Mouse (Mus musculus): ENCODE data around the gene Nfix.
A peak's percentile ranks its signal among the peaks of the same experiment; 100 is the strongest.

Gene Nfix

DNA sequence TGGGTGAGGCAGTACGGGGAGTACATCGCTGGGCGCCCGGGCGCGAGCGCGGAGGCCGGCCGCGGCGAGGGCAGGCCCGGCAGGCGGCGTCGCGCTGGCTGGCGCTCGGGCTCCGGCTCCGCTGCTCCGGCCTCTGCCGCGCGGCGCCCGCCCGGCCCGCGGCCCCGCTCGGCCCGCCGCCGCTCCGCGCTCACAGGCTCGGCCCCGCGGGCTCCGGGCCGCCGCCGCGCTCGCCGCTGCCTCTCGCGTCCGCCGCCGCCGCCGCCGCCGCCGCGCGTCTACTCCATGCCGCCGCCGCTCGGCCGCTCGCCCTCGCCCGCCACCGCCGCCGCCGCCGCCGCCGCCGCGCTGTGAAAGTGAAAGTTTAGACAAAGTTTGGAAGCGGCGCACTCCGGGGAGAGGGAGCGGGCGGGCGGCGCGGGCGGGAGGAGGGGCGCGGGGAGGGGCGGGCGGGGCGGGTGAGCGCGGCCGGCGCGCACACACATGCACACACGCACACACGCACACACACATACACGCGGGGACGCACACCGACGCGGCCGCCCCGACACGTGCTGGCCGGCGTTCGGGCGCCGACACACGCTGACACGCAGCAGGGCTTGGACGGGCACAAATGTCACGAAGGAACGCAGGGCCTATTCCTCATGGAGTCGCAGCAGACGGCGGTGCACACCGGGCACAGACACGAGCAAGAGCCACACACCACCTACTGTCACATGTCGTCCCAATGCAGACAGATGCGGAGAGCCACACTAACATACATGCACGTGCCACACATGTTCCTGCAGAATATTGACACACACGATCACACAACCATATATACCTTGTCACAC lies at the start of gene Nfix:
Gene Nfix (minus strand): TSS at position 346 of the 833 bp plus-strand sequence.
- peak; percentile 98 for DNase-seq

DNA sequence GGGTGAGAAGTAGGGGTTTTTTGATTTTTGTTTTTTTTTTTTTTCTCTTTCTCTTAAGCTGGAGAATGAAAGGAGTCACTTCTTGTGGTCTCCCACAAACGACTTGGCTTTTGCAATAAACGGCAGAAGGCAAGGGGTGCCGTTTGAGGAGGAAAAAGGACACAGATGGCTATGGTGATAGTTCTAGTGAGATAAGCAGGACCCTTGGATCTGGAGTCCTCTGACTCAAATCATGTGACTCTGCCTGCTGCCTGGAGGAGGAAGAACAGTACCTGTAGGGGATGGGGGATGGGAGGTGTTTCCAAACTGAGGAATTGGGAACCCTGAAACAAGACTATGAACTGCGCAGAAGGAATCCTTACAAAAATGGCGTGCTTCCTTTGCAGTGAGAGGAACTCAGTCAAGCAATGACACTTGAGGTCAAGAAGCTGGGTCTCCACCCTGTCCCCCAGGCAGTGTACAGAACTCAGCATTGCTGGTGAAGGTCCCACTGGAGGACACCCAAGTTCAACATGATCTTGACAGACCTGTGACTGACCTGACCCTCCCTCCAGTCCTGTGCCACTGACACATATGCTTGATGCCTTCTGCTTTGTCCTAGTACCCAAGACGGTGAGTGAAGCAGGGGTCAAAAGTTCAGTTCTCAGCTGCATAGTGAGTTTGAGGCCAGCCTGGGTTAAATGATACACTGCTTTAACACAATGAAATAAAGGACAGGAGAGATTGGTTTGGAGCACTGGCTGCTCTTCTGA lies 47.7 kb upstream of the Nfix start:
- no peak for DNase-seq

DNA sequence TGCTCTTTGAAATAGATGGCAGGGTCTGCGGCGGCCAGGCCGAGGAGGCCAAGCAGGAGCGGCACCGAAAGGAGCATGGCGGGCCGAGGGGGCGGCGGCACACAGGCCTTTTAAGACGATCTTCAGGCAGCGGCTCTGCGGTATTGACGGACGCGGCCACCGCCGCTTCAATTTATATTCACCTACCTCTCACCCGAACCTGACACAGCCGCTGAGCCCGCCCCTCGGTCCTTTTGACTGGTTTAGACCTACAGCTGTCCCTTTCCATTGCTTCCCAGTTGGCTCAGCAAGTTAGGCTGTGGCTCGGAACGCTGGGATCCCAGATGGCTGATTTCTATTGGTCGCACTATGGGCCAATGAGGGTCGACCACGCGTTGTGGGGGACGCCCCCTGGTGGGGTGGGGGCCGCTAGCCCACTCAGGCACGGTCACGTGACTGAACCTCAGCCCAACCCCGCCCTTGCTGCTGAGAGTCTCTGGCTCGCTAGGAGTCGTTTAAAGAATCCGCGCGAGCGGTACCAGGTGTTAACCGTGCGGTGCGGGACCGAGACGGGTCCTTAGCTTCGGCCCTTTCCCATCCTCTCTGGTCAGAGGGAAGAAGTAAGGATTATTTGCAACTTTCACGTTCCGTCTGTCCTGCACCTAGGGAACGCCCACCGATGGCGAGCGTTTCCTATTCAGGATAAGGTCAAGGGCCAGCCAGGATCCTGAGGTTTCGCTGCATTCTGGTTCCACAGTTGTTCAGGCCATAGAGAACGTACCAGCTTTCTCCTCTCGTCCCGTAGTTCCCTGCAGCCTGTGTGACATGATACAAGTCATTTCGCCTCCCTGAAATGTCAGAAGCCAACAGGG lies 46.8 kb upstream of the Nfix start, which contains the start of gene Calr:
Gene Calr (minus strand): TSS at position 213 of the 851 bp plus-strand sequence.
- DNase-seq: peak; percentile 100

DNA sequence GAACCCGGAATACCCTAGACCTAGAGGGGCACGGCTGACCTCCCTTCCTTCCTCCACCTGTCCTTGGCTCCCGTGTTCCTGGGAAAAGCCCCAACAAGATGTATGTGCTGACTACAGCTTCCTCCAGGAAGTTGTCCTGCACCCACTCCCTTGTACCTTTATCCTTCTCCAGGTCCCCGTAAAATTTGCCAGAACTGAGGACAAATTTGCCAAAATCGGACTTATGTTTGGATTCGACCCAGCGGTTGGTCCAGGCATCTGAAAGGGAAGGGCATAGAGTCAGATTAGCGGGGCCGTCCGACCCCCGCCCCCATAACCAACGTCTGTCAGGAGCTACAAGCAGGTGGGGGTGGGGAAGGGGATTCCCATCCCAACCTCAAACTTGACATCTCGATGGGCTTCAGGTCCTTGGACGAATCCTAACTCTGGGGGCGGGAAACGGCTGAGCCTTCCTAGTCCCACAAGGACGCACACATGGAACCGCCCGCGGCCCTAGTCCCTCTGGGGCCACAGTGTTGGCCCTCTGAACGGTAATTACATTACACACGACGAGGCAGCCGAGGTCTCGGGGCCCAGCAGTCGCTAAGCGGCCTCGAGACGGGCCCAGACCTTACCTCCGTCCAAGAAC lies 46.1 kb upstream of the Nfix start:
- DNase-seq: peak; percentile 94

DNA sequence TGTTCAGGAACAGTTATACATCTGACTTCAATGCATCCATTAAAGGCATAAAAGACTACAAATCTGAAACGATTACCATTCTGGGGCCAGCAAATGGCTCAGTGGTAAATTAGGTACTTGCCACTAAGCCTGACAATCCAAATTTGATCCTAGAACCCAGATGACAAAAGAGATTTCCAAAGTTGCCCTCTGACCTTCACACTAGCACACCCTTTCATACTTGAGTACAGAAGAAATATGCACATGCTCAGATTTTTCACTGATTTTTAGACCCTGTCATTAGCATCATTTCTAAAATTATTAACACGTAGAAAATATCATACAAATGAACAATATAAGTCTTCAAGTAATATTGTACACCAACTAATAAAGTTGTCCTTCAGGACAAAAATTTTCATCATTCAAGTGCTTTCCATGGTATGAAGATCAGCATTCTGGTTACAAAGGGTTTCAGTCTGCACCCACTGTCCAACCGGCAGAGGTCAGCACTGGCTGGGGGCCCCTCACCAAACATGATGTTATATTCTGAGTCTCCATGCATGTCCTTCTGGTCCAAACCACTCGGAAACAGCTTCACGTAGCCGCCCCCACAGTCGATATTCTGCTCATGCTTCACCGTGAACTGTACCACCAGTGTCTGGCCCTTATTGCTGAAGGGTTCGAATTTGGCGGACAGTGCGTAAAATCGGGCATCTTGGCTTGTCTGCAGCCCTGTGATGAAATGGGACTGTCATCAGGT lies 45.4 kb upstream of the Nfix start:
- peak; percentile 92 for DNase-seq

DNA sequence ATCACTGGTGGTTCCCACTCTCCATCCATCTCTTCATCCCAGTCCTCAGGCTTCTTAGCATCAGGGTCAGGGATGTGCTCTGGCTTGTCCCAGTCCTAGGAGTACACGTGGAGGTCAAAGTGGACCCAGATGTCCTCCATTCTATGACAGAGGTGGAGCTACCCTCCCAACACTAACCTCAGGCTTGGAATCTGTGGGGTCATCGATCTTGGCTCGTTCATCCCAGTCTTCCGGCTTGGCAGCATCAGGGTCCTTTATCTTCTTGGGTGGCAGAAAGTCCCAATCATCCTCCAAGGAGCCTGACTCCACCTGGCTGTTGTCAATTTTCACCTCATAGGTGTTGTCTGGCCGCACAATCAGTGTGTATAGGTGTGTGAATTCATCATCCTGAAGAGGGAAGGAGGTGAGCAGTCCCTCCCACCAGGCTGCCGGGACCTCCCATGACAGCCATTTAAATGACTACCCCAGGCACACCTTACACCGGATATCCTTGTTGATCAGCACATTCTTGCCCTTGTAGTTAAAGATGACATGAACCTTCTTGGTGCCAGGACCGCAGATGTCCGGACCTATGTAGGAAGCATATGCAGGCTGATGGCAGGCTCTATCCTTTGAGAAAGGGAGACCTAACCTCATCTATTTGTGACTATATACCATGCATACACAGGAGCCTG lies 44.4 kb upstream of the Nfix start:
- peak; percentile 93 for DNase-seq

DNA sequence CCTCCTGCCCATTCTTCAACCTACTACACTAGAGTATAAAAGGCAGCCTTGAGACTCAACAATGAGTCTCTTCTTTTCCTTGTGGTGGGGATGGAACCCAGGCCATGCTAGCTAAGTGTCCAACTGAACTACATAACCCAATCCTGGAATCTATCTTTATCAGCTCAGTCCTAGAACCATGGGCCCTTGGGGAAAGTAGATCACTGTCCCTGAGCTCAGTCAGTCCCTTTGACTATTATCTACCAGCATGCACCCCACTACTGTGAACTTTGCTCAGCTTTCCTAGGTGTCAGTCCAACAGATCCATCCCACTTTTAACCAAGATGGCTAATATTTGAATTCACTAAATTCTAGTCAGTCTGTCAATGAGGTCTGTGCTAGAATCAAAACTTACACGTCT lies 41.4 kb upstream of the Nfix start:
- peak; percentile 69 for DNase-seq

DNA sequence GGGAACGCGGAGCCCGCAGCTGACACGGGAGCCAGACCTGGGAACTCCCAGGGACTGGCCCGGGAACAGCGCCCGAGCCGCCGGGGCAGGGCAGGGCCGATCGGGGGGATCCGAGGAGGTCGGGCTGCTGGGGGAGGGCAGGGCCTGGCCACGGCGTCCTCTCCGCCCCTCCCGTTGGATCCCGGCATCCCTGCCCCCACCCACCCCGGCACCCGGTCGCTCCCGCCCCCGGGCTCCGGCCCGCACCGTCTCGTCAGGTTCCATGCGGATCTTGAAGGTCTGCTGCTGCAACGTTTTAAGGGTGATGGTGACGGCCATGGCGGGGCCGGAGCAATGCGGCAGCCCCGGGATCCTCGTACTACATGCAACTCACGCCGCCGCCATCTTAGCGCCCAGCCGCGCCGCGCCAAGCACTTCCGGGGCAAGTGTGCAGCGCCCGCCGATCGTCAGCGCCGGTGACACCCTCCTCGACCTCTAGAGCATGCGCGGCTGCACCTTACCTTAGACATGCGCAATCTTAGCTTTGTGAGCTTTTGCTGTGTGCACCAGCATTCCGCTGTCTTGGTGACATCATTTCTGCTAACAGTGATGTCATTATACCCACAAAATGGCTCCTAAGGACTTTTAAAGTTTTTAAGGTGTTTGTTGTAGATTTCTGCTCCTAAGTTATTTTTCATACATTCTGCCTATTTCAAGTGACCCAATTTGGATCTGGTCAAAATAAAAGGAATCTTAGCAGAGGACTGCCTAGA lies 40.3 kb upstream of the Nfix start, which contains the start of gene Rad23a:
Gene Rad23a (minus strand): TSS at position 418 of the 752 bp plus-strand sequence.
- peak; percentile 99 for DNase-seq

DNA sequence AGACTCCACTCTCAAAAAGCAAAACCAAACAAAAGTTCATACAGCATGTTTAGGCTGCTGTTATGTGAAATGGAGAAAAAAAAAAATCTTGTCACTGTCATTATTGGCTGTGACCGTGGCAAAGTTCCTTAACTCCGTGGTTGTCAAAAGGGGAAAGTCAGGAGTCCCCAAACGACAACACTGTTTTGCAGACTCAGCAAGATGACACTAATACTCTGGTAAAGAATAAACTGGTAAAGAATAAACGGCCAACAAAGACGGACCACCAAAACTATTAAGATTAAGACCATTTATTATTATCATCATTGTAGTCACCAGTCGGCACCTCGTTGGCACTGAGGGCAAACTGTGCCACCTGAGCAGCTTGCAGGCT lies 39.7 kb upstream of the Nfix start:
- no peak for DNase-seq

DNA sequence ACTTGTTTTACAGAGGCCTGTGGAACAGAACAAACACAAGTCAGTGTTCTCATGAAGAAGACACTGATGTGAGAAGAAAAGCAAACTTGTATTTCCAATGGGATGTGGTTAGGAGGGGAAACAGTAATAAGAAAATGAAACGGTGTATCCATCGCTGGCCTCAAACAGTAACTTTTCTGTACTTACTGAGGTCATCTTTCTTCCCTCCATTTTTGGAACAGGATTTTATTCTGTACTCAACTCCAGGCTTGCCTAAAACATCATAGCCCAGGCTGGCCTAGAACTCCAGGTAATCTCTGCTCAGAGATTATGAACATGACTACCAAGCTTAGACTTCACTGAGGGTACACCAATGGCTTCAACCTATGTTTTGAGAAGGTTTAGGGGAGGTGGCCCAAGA lies 39.3 kb upstream of the Nfix start:
- DNase-seq: no peak

DNA sequence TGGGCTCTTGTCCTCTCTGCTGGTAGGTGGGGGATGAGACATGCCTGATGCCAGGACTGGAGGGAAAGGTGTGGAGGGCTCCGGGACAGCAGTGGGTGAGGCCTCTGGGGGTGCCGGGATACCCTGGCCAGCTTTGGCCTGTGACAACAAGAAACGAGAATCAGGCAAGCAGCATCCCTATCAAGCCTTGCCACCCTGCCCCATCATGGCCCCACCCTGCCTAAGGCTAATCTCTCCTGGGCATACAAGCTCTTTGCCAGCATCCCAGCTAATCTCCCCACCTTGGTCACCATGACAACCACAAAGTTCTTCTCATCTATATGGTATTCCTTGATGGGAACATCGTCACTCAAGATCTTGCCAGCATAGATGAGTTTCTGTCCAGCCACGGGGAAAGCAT lies 38.4 kb upstream of the Nfix start:
- peak; percentile 93 for DNase-seq

DNA sequence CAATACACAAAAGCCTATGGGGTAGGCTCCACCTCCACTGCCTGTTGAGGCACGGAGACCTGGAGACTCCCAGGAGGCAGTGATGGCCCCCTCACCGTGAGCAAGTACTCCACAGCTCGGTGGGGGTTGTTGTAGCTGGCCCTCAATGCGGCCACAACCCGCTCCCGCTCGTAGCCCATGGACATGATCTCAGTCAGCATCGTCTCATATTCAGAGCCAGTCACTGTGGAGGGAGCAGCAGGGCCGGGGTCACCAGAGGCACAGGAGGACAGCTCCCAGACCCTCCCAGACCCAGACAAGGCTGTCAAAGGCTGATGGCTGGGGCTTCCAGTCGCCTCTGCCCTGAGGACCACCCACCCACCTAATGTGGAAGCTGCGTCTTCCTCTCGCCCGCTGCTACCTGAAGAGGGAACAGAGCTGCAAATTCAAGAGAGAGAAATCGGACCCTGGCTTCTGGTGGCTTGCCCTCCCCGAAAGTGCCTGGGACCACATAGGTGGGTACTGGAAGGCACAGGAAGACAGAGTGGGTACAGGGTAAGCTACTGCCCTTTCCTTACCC lies 37.8 kb upstream of the Nfix start:
- DNase-seq: peak; percentile 90

DNA sequence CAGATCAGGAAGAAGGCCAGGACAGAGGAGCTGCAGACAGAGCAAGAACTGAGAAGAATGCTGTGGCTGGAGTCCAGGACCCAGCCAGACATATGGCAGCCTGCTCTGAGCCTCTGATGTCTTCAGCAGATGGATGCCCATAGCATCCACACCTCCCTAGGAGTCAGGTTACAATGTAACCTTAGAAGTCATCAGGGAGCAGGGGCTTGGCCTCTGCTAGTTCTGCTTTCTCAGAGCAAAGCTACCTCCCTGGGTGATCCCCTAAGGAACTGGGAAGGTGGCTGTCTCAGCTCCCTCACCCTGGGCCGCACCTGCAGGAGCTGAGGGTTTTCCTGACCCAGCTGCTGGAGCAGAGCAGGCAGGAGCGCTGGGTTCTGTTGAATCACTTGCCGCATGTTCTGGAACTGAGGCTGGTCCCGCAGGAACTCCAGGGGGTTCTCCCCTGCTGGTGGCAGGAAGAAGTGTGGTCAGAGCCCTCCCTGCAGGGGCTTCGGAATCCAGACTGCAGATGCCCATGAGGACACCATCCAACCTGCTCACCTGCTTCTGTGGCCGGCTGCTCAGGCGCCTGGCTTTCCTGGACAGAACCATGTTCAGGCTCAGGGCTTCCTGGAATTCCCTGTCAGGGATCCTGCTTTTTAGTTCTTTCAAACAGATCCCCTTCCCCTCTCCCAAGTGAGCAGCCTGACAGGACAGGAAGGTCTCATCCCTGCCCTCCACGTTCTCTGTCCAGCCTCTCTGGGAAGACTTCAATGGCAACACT lies 37.2 kb upstream of the Nfix start:
- DNase-seq: peak; percentile 91

DNA sequence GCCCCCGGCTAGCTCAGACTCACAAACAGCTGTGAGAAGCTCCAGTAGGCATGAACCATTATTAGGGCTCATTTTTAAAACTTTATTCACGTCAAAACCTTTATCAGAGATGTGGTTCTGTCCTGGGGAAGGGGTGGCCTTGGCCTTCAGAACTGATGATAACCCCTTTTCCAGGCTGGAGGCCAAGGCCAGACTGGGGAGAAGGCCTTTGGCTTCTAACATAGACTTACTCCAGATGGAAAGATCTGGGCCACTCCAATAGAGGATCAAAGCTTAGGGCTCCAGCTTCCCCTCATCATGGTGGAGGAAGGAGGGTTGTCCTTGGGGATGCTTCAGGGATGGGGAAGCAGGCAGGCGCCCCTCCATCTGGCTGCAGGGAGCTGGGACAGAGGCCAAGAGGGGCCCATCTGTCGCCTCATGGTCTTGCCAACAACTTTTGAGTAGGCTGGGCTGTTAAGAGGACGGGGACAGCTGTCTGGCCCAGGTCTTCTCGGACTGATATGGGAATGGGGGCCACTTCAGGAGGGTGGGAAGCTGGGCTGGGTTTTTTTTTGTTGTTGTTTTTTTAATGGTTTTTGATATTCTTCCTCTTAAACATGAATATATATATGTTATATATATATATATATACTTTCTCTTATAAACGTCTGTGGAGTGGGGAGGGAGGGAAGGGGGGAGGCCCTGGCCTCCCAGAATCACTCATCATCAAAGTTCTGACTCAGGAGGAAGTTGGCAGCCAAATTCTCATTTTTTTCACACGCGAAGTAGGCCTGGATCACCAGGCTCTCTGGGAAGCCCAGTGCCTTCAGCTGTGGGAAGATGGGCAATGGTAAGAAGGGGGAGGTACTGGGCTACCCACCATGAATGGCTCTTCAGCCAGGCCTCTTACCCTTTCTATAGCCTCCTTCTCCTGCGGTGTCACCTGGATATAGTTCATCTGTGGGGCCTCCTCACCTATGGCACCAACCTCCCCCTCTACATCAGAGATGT lies 35.0 kb upstream of the Nfix start:
- DNase-seq: peak; percentile 94

DNA sequence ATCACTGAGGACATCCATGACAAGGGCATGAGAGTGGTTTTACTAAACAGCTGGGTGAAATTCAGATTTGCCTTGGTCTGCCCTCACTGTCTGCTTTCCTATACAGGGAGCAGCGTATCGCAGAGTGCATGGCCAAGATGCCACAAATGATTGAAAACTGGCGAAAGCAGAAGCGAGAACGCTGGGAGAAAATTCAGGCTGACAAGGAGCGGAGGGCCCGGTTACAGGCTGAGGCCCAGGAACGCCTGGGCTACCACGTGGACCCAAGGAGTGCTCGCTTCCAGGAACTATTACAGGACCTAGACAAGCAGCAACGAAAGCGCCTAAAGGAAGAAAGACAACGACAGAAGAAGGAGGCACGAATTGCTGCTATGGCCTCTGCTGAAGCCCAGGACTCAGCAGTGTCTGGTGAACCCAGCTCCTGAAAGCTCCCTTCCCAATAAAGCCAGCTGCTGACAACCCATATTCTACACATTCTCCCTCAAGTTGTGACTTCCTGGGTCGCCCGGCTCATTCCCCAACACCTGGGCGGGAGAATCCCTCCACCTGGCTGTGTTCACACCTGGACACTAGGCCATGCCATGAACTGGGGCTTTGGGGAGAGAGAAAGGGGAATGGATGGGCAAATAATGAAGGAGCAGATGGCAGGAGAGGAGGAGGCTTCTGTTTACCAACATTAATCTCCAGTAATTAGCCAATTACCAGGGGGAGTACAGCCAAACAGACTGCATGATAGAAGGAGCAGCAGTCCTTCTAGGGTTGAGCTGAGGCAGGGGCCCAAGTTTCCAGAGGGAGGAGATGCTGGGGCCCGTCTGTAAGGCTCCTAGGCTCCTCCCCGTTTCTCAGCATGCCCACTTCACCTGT lies 34.1 kb upstream of the Nfix start:
- peak; percentile 89 for DNase-seq

DNA sequence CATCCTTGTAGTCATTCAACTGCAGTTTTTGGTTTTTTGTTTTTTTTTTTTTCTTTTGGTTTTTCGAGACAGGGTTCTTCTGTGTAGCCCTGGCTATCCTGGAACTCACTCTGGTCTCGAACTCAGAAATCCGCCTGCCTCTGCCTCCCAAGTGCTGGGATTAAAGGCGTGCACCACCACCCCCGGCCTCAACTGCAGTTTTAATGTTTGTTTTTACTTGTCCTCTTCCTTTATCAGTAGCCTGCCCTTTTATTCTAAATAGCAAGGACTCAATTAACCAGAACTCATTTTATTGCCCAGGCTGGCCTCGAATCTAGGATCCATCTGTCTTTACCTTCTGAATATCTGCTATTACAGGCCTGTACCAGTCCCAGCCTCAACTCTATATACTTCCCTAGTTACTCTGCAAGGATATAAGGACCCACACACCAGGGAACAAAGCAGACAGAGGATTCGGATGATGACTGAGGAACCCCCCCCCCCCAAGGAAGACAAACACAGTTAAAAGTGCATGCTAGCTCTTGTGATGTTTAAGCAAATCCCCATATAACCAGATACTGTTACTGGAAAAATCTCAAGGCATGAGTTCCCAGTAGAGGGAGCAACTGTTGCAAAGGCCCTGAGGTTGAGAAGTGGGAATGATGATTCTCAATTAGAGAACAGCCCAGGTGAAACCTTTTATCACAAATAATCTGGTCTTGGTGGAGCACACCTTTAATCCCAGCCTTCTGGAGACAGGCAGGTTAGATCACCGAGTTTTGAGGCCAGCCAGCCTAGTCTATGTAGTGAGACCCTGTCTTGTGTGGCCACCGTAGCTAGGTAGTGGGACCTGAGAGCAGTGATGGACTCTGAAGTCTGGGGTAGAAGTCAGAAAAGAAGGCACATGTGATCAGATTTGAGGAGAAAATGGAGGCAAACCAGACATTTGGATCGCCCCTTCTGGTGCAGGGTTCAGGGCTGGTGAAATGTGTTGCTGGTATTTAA lies 32.9 kb upstream of the Nfix start:
- peak; percentile 91 for DNase-seq

Data from heart, adult 11 months (tissue).